Mouse (Mus musculus) erythroblast, embryonic 14.5 days (primary cell): ENCODE results near the gene Kmt2e.

Source experiments
- GATA1 ChIP-seq: IDR thresholded peaks from 2 replicates; pipeline ENCODE4 v1.6.1; 2012; ENCODE audit warnings: low read length, inconsistent platforms, mixed read lengths
- TAL1 ChIP-seq: IDR thresholded peaks from 3 replicates; pipeline ENCODE4 v1.6.1; 2012; ENCODE audit warnings: low read length, inconsistent platforms, mixed read lengths

GRCm38 (mm10) chr5:23496933-23497332 lies 62.7 kb downstream of the Kmt2e start:
- no peak for TF ChIP-seq TAL1
- TF ChIP-seq GATA1, result no peak
